Mouse (Mus musculus): ENCODE results near the gene Pik3r2.
"Not testable (repeated sequence)": the region's sequence is repeated elsewhere in the genome, so short reads cannot be mapped to it uniquely, and the experiment has no call there.

Gene Pik3r2

DNA sequence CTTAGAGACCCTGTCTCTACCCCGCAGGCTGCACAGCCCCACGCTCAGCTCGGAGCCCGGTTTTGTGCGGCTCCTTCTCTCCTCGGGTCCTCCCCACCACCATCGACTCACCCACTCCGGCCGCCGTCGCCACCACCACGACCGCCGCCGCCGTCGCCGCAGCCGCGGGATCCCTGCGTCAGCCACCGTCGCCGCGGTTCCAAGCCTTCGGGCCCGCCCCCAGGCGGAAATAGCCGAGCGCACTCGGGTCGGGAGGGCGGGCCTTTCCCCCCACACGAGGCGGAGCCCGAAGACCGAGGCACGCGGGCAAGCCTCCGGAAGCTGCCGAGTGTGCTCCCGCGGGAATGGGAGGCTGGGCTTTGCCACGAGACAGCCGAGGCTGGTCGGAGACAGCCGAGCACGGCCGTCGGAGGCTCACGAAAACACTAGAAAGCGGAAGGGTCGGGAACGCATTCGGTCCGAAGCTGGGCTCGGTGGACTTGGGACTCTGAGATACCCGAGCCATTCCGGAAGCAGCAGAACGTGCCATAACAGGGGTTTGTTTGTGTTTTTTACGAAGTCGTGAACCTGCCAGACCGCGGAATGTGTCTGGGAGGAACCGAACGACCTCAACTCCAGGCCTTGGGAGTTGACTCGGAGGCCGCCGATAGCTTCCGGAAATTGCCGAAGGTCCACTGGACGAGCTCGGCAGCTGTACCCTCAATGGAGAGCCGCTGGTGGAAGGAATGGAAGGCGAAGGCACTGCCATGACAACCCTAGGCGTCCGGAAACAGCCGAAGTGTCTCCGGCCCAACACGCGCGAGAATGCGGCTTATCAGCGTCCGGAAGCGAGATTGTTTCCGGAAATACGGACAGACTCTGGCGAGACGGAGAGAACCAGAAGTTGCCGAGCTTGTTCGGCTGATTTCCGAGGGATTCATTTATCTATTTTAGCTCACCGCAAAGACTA lies at the start of gene Pik3r2:
Pik3r2 (minus strand) TSS at position 218 of the 949 bp plus-strand sequence.
- DNase-seq, result peak; percentile 97 to 98

DNA sequence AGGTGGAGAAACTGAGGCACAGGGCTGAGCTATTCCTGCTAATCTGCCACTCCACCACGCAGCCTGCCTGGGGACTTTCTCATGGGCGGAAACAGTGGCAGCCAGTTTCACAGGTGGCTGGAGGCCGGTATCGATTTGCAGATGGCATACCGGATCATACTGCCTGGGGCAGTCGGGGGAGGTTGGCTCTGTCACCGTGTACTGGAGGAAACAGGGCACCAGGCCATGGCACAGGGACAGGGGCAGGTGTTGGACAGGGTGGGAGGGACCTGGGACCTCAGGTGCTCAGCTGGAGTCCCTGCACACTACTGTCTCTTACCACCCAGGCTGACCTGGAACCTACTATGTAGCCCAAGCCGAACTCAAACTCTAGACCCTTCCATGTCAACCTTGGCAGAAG lies 49.3 kb upstream of the Pik3r2 start:
- no peak for DNase-seq

DNA sequence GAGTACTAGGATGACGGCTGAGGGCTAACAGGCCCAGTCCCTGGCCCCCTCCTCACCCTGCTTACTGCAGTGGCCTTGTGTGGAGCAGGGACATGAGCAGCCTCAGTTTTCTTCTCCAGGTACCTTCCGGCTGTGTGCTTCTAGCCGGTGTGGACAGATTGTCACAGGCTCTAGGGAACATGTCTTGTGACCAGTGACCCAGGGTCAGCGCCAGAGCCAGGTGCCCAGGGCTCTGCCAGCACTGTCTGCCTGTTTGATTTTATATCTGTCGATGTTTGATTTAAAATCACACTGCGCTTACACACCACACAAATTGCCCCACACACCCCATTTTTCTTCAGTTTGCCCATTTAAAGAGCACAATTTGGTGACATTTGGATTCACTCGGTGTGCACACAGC lies 47.3 kb upstream of the Pik3r2 start:
- no peak for DNase-seq

DNA sequence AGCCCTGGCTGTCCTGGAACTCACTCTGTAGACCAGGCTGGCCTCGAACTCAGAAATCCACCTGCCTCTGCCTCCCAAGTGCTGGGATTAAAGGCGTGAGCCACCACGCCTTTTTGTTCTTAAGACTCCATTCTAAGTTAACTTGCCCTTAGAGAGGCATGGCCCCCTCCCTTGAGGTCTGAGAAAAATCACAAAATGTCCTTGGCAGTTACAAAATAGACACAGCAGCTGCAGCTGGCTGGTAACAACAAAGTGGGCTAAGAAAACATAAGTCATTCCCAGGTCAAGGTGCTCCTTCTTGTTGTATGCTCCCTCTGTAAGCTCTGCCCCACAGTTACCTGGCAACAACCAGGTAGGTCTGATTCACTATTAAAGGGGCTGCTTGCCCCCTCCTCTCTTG lies 46.1 kb upstream of the Pik3r2 start:
- DNase-seq, result not testable (repeated sequence)

DNA sequence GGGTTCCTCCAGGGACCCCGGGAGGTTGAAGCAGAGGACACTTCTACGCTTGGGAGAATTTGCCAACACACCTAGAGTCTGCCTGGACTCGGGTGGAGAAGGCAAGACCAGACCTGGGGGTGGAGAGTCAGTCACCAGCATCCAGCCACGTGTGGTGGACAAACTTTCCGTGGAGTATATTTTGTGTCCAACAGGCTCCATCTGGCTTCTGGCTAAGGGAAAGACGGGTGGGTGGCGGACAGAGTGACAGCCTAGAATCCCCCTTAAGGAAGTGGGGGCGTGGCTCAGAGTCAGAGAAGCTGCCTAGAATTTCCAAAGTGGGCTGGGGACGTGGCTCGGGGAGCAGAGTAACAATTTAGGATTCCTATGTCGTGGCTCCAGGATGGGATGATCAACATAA lies 45.5 kb upstream of the Pik3r2 start:
- no peak for DNase-seq

DNA sequence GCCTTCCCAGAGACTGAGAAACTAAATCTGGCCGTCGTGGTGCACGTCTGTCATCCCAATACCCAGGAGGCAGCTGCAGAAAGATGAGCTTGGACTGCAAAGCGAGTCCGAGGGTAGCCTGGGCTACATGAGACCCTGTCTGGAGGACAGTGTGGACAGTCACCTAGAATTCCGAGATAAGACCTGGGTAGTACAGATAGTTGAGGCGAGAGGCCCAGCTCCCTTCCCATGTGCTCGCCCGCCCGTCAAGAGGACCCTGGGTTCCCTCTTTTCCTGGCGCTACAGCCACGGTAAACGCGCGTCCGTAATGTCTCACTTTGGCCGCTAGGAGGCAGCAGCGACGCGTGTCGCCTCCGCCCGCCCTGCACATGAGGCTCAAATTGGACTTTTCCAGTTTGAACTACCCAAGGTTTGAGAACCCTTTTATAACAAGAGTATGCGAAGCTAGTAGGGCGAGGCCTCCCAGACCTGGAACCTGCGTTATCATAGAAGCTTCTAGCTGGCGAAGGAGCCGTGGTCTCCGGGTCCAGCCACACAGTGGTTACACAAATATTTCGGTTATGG lies 45.0 kb upstream of the Pik3r2 start:
- DNase-seq, result peak; percentile 61 to 70

DNA sequence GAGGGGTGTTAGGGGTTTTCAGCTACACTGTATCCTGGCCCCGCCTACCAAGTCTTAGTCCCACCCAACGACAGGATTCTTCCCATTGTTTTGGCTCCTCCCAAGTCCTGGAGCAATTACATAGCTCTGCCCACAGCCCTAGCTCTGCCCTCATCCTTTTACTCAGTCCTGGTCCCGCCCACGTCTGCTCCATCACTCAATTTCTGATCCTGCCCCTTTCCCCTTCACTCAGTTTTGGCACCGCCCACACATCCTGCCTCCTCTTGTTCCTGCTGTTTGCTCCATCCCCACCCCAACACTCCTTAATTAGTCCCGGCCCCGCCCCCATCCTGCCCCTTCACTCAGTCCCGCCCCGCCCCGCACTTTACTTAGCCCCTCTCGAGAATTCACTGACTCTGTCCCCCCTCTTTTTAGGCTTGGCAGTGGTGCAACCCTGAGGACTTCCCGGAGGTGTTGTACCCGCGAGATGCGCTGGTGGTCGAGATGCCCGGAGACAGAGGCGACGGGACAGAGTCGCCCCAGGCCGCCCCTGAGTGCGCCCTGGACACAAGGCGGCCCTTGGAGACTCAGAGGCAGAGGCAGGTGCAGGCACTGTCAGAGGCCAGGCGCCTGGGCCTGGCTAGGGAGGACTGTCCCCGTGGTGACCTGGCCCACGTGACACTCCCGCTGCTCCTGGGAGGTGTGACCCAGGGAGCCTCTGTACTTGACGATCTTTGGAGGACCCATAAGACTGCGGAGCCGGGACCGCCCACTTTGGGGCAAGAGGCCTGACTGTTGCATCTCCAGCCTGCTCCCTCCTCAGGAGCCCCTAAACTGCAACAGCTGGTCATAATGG lies 43.8 kb upstream of the Pik3r2 start:
- peak; percentile 80 to 84 for DNase-seq

DNA sequence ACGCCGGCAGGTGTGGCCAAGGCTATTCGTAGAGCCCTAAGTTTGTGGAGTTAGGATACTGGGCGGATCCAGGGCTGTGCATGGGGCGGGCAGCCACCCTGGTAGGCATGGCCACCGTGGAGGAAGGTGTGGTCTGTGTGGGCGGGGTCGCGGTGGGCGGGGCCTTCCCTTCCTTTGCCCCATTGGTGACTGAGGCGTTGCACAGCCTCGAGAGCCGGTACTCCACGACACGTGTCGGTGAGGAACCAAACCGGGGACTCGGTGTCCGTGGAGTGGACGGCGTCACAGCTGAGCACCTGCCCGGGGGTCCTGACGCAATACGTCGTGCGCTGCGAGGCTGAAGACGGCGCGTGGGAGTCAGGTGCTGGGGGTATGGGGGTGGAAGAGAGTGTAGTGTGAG lies 40.2 kb upstream of the Pik3r2 start:
- peak; percentile 54 to 79 for DNase-seq

DNA sequence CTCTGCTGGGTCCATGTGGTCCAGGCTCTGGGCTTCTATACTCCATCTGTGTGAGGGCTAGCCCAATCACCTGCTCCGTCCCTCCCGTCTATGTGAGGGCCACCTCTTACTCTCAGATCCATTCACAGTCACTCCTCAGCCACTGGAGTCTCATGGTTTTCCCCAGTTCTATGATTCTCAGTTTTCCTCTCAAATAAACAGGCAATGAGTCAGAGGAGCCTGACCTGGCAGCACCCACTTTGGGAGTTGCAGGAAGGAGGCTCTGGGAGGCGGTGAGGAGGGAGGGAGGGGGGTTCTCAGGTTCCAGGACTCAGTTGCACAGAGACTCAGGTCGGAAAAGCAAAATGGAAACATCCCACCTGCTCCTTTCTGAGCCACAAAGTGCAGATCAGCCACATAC lies 36.4 kb upstream of the Pik3r2 start:
- no peak for DNase-seq

DNA sequence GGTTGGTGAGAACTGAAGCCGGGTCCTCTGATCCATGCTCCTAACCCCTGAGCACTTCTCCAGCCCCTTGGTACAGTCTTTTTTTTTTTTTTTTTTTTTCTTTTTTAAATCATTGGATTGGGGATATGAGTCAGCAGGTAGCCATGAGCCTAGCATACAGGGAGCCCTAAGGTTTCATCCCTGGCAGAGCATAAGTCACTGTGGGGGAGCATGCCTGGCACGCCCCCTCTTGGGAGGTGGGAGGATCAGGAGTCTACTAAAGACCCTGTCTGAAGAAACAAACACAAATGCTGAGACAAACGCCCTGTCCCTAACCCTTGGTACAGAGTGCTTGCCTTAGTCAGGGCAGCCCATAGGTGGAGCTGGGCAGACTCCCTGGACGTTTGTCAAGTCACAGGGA lies 35.5 kb upstream of the Pik3r2 start:
- DNase-seq, result no peak

DNA sequence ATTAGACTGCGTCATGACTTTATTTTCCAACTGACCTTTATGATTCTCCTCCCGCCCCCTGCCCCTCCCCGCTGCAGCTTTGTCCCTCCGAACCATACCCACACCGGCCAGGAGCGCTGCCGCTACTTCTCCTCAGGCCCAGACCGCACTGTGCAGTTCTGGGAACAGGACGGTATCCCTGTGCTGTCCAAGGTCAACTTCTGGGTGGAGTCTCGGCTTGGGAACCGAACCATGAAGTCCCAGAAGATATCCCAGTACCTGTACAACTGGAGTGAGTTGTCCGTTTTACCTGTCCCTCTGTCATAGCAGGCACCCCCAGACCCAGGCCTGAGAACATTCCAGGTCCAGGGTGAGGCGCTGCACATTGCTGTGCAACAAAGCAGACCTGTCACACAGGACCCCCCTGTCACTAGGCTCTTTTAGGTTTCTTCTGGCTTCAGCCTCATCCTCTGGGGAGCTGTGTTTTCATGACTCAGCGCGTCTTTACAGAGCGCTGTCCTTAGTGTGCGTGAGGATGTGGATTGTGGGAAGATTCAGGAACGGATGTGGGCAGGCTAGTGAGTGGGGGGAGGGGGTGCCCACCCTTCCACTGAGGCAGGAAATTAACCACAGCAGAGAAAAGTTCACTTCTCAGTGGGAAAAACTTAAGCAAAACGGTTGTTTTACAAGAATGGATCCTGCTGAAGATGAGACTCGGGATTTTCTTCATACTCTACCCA lies 34.6 kb upstream of the Pik3r2 start:
- DNase-seq, result no peak

DNA sequence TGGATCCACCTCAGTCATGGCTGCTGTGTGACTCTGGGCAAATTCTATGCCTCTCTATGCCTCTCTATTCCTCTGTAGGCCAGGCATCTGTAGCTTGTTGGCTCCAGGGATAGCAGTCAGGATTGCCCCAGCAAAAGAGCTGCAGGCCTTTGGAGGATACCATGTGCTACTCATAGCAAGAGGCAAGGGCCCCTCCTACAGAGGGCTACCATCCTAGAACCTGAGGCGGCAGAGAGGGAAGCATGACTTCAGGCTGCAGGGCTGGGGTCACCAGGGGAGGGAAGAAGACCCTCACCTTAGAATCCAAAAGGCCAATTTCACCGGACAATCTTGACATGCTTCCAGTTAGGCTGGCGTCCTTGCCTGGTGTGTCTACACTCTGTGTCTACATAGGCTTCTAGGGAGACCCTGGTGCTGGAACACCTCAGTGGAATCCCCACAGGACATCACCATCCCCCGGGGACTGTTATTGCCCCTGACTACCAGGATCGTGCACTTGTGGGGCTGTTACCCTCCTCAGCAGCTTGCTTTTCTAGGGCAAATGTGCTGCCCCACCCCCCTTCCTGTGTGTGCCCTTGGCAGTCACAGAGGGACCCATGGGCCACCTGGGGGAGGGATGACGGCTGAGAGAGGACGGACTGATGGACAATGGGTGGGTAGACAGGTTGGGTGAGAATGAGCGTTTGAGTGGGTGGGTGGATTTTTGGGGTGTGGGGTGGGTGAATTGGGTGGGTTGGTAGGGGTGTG lies 32.6 kb upstream of the Pik3r2 start:
- DNase-seq, result no peak

DNA sequence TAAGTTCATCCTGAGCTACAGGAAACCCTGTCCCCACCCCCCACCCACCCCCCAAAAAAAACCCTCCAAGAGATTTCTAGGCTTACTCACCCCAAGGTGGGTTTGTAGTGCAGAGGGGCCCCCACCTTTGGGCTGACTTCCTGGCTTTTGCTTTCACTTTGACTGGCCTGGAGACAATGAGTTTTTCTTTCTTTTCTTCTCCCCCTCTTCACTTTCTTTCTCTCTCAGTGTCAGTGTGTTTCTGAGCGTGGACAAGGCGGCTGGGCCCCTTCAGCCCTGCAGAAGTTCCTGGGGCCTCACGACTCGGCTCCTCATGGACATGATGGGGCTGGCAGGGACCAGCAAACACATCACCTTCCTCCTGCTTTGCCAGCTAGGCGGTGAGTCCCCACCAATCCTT lies 31.7 kb upstream of the Pik3r2 start, which contains the start of gene Il12rb1:
Il12rb1 (plus strand) TSS at position 211 of the 400 bp plus-strand sequence.
- no peak for DNase-seq

DNA sequence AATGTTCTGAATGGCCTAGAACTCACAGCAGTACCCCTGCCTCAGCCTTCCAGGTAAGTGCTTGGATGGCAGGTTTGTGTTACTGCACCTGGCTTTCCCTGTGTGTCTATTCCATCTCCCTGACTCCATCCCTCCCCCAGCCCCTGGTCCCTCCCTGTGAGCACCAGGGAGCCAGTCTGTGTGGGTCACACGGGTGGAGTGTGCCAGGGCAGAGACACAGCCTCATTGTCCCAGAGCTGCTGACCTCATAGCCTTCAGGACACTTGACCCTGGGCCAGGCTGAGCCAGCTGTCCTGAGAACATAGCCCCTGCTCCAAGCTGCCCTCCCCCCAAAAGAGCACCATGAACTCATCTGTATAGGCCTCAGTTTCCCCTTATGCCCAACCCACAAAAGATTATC lies 30.8 kb upstream of the Pik3r2 start:
- no peak for DNase-seq

DNA sequence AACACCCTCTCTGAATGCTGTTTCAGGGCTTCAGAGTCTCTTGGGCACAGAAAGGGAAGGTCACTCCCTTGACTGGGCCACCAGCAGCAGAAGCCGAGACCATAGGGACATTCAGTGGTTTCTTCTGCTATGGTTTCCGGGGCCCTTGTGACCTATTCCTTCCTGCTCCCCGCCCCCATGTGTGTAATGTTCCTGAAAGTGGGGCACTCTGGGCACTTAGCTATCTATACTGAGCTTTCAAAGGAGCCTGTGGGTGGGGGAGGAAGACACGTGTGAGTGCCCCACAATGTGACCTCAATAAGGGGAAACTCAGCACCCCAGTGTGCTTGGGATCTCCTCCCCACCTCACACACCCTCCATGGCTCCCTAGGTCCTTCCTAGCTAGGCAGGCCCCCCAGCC lies 30.0 kb upstream of the Pik3r2 start:
- DNase-seq, result no peak

DNA sequence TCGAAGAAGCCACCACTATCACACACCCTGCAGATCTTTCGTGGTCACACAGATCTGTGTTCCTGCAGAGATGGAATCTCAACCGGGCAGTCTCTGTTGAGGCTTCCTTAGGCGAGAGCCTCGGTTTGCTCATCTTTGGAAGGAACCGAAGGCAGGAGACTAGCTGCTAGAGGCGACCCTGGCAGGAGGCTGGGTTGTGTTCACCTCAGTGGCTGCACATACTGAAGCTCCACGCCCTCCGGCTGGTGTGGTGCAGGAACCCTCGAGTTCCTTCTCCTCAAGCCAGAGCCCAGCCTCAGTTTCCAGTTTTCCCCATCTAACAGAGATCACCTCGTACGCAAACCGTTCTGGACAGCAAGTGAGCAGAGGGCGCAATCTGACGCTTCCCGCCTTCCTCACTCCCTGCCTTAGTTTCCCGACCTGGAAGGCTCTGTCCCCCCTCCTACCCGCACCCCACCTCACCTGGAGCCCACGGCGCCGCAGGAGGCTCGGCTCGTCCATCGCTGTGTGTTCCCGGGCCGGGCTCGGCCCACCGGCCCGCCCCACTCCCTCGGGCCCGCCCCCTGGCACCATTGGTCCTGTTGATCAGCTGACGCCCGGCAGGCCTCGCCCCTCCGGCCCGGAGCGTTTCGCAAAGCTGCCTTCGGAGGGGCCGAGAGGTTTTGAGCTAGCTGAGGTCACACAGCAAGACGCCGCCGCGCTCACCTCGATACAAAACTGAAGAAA lies 28.1 kb upstream of the Pik3r2 start, which contains the start of gene Mast3:
Mast3 (minus strand) TSS at position 574 of the 726 bp plus-strand sequence.
- DNase-seq, result peak; percentile 83 to 84

DNA sequence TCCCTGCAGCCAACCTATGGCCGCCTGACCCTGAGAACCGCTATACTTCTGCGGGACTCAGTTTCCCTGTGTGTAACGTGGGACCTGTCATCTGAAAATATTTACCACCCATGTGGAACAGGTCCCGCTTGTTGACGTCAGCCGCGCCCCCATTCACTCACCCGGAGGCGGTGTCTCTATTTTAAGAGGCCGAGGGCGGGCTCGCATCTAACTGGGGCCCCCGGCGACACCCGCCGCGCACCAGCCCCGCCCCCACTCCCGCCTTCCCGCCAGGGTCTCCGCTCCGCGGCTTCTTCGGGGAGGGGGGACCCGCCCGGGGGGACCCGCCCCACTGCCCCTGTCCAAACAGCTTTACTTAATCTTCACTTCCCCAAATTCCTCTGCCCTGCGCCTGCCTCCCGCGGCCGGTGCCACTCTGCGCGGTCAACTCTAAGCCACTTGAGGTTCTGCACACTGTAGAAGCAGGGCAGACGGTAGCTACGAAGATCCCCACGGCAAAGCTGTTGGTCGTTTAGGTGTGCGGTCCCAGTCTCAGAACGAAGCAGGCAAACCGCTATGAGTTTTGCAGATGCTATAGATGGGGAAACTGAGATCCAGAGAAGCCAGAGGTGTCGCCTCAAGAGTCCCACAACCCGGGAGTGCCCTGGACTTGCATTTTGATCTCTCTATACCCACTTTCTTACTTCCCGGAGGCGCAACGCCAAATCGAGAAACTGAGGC lies 27.4 kb upstream of the Pik3r2 start:
- DNase-seq, result no peak

DNA sequence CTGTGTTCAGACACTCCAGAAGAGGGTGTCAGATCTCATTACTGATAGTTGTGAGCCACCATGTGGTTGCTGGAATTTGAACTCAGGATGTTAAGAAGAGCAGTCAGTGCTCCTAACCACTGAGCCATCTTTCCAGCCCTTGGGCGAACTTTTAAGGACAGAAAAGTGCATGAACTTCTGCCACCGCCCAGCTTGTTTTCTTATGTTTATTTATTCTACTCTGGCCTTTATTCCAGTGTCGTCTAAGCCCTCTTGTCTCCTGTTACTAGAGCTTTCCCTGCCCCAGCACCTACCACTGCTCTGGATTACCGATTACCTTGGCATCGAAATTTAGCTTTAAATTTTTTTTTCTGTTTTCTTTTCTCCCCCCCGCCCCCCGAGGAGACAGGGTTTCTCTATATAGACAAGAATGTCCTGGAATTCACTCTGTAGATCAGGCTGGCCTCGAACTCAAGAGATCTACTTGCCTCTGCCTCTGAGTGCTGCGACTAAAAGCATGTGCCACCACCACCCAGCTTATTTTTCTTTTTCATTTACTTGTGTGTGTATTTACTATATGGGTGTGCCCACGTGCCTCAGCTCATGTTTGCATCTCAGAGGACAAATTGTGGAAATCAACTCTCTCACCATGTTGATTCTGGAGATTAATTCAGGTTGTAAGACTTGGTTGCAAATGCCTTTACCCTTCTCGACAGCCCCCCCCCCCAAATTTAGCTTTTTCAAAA lies 26.4 kb upstream of the Pik3r2 start:
- no peak for DNase-seq

DNA sequence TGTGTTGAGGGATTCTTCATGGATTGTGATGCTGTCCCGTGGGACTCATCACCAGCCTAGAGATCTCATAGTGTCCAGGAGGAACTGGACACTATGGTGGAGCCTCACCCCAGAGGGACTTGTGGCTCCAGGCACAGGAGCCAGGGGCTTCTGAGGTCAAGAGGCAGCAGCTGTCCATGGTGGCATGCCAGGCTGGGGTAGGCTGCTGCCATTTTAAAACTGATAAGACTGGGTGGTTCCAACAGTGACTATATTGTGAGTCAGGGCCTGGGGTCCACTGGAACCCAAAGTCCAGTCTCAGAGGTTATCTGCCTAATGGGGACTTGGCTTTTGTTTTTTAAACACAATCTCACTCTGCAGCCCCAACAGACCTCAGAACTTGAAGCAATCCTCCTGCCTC lies 25.3 kb upstream of the Pik3r2 start:
- no peak for DNase-seq

DNA sequence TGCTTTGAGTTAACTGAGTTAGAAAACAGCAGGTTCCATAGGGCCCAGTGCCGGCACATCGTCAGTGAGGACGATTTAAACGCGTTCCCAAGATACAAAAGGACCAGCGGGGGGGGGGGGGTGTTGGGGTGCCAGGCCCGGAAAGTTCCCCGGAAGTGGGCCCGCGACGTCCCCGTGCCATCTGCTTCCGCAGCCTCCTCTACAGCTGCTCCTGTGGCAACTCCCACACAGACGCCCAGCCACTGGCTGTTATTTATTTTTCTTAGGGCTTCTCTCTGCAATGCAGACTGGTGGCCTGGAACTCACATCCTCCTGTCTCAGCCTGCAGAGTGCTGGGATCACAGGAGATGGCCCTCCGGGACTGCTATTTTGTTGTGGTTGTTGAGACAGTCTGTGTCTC lies 24.6 kb upstream of the Pik3r2 start:
- DNase-seq, result no peak
